Mouse (Mus musculus) stomach, embryonic 14.5 days (tissue): ENCODE results near the gene 4930513O06Rik. TPM values are rescaled to one million over a fixed set of nuclear protein-coding genes. Genes with fewer than 3 reads are reported as not detected.

ENCODE experiments used
- ATAC-seq: fragments of 200-750 bp; cut with Nextera tagmentation; 2 replicates; pipeline ENCODE4 v1.8.0; 2017; ENCODE audit warnings: low read depth, moderate TSS enrichment; ENCODE audit not compliant: insufficient number of reproducible peaks, insufficient read depth, low FRiP score
- H3K27ac ChIP-seq: fragments of 300-500 bp; sonication (generic); 2 replicates; pipeline ENCODE4 v1.5.1; 2014; ENCODE audit warnings: mild to moderate bottlenecking, low read length, moderate library complexity, mixed read lengths
- H3K27me3 ChIP-seq: fragments of 300-500 bp; sonication (generic); 2 replicates; pipeline ENCODE4 v1.6.1; 2014; ENCODE audit warnings: low read length, control low read depth, mixed read lengths; ENCODE audit not compliant: control insufficient read depth, insufficient read depth
- H3K36me3 ChIP-seq: fragments of 300-500 bp; sonication (generic); 2 replicates; pipeline ENCODE4 v1.6.1; 2014; ENCODE audit warnings: mild to moderate bottlenecking, control low read depth, low read length, moderate library complexity, mixed read lengths; ENCODE audit not compliant: control insufficient read depth, insufficient read depth
- H3K4me1 ChIP-seq: fragments of 300-500 bp; sonication (generic); 2 replicates; pipeline ENCODE4 v1.6.1; 2014; ENCODE audit warnings: low read length, control low read depth, mixed read lengths; ENCODE audit not compliant: control insufficient read depth, insufficient read depth
- H3K4me2 ChIP-seq: fragments of 300-500 bp; sonication (generic); replicated peaks from 2 replicates; pipeline ENCODE4 v1.6.1; 2014; ENCODE audit warnings: low read depth, low read length, control low read depth
- H3K4me3 ChIP-seq: fragments of 300-500 bp; sonication (generic); 2 replicates; pipeline ENCODE4 v1.5.1; 2014; ENCODE audit warnings: low read depth, low read length, control low read depth
- H3K9ac ChIP-seq: fragments of 300-500 bp; sonication (generic); replicated peaks from 2 replicates; pipeline ENCODE4 v1.6.1; 2014; ENCODE audit warnings: low read depth, mild to moderate bottlenecking, control low read depth, low read length, moderate library complexity, mixed read lengths
- H3K9me3 ChIP-seq: fragments of 300-500 bp; sonication (generic); 2 replicates; pipeline ENCODE4 v1.6.1; 2016; ENCODE audit warnings: low read depth, low read length, control low read depth; ENCODE audit not compliant: control insufficient read depth
- WGBS: fragments of 180-500 bp; shearing (Covaris S2); extraction: QIAGEN DNeasy Blood & Tissue Kit; methylation state at CpG from one replicate; pipeline ENCODE4 v1.1.7; 2014; 5-methylcytosine and 5-hydroxymethylcytosine counted together
- polyA plus RNA-seq: library from polyadenylated mRNA; unstranded; fragments of >200 nt; fragmentation: Nextera tagmentation; extraction: Ambion mirVana; gene quantifications from 2 replicates; pipeline ENCODE4 v1.2.1, GENCODE M21; 2014

4930513O06Rik gene
- polyA plus RNA-seq, result not detected in 2 replicates

- no peaks in the 10 kb centered on the region for H3K36me3 ChIP-seq
- WGBS, result 88% methylated on average over 1 of the region's 1 CpGs
- H3K27ac ChIP-seq, result no peak within 1 kb of the TSS
- H3K4me3 ChIP-seq, result no peak within 1 kb of the TSS
- H3K27me3 ChIP-seq, result no peaks in the 10 kb centered on the region
- no peak within 1 kb of the TSS for H3K4me2 ChIP-seq
- no peak for ATAC-seq
- no peaks in the 10 kb centered on the region for H3K9me3 ChIP-seq
- H3K4me1 ChIP-seq, result no peaks in the 10 kb centered on the region
- H3K9ac ChIP-seq, result no peak within 1 kb of the TSS
Measured at GRCm38 (mm10) chrX:139085943-139086342, at the start of gene 4930513O06Rik. Gene 4930513O06Rik, plus strand, starts transcription at chrX:139086243.

DNA sequence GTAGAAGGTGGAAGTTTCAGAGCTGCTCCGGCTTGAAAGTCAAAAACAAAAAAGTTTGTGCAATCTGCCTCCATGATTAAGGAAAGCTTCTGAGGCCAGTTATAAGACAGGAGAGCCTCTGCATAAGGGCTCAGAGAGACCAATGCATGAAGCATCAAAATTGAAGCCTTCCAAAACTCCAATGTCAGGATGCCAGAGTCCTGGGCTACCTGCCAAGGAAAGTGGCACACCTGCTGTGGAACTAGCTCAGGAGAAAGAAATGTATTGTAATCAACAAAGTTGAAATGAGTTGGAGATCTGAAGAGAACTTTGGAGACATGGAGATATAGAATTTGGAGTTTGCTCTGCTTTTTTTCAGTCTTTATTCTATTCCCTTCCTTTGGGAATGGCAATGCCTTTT is 48.4 kb upstream of the 4930513O06Rik start:
- 79% methylated on average over 1 of the region's 1 CpGs for WGBS
- Histone ChIP-seq H3K36me3 (no peaks in the 10 kb centered on the region), H3K4me1 (no peaks in the 10 kb centered on the region), H3K9me3 (no peaks in the 10 kb centered on the region), H3K9ac (no peak overlapping the region), H3K27ac (no peak overlapping the region), H3K4me2 (no peak overlapping the region), H3K27me3 (no peaks in the 10 kb centered on the region), H3K4me3 (no peak overlapping the region)
- ATAC-seq, result no peak

GRCm38 (mm10) chrX:139039314-139039713 is 46.7 kb upstream of the 4930513O06Rik start:
- Histone ChIP-seq H3K27ac (no peak overlapping the region), H3K4me3 (no peak overlapping the region), H3K4me1 (no peaks in the 10 kb centered on the region), H3K36me3 (no peaks in the 10 kb centered on the region), H3K9me3 (no peaks in the 10 kb centered on the region), H3K4me2 (no peak overlapping the region), H3K9ac (no peak overlapping the region), H3K27me3 (no peaks in the 10 kb centered on the region)
- no peak for ATAC-seq
- 48% methylated on average over 2 of the region's 2 CpGs for WGBS

GRCm38 (mm10) chrX:139041148-139041547 is 44.9 kb upstream of the 4930513O06Rik start:
- H3K9ac ChIP-seq, result no peak overlapping the region
- no peak overlapping the region for H3K27ac ChIP-seq
- H3K4me2 ChIP-seq, result no peak overlapping the region
- no peak for ATAC-seq
- H3K4me3 ChIP-seq, result no peak overlapping the region
- 84% methylated on average over 1 of the region's 1 CpGs for WGBS
- H3K27me3 ChIP-seq, result no peaks in the 10 kb centered on the region
- H3K9me3 ChIP-seq, result no peaks in the 10 kb centered on the region
- H3K4me1 ChIP-seq, result no peaks in the 10 kb centered on the region
- no peaks in the 10 kb centered on the region for H3K36me3 ChIP-seq

GRCm38 (mm10) chrX:139051976-139052375 is 34.1 kb upstream of the 4930513O06Rik start:
- Histone ChIP-seq H3K4me1 (no peaks in the 10 kb centered on the region), H3K9me3 (no peaks in the 10 kb centered on the region), H3K4me3 (no peak overlapping the region), H3K27me3 (no peaks in the 10 kb centered on the region), H3K36me3 (no peaks in the 10 kb centered on the region), H3K4me2 (no peak overlapping the region), H3K9ac (no peak overlapping the region), H3K27ac (no peak overlapping the region)
- peak; percentile 14; the same call in 1 of the 2 replicates for ATAC-seq
- 39% methylated on average over 1 of the region's 1 CpGs for WGBS

DNA sequence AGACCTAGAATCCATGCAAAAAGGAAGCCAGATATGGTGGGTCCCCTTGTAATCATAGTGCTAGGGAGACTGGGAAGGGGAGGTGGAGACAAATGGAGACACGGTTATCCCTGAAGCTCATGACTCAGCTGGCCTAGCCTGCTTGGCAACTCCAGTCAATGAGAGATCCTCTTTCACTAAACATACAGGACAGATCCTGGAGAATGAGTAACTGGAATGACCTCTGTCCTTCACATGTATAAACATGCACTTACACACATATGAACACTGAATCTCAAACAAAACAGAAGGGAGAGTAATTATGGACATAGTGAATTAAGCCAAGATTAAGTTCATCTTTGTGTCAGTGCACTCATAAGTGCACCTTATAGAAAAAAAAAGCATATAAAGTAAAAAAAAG is 32.9 kb upstream of the 4930513O06Rik start:
- ATAC-seq, result no peak
- H3K27me3 ChIP-seq, result no peaks in the 10 kb centered on the region
- no peak overlapping the region for H3K4me3 ChIP-seq
- H3K27ac ChIP-seq, result no peak overlapping the region
- H3K9ac ChIP-seq, result no peak overlapping the region
- no peaks in the 10 kb centered on the region for H3K36me3 ChIP-seq
- no peaks in the 10 kb centered on the region for H3K4me1 ChIP-seq
- 48% methylated on average over 1 of the region's 1 CpGs for WGBS
- H3K9me3 ChIP-seq, result no peaks in the 10 kb centered on the region
- H3K4me2 ChIP-seq, result no peak overlapping the region

DNA sequence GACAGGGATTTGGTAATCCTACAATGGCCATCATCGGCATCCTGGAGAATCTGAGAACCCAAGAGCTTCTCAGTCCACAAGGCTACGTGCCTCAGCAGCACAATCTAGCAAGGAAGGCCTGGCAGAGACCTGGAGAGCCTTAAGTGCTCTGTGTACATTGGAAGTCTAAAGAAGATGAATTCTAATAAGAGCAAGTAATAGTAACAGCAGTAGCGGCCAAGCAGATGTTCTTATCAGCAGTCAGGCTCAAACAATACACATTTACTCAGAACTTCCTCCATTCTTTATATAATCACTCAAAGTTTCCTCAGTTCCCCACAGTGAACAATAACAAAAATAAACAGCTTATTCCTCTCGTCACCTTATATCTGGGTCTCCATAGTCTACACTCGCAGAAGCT is 22.0 kb upstream of the 4930513O06Rik start:
- Histone ChIP-seq H3K9ac (no peak overlapping the region), H3K4me2 (no peak overlapping the region), H3K4me1 (no peaks in the 10 kb centered on the region), H3K36me3 (no peaks in the 10 kb centered on the region), H3K9me3 (no peaks in the 10 kb centered on the region), H3K4me3 (no peak overlapping the region), H3K27ac (no peak overlapping the region), H3K27me3 (no peaks in the 10 kb centered on the region)
- WGBS, result 82% methylated on average over 5 of the region's 5 CpGs
- no peak for ATAC-seq

DNA sequence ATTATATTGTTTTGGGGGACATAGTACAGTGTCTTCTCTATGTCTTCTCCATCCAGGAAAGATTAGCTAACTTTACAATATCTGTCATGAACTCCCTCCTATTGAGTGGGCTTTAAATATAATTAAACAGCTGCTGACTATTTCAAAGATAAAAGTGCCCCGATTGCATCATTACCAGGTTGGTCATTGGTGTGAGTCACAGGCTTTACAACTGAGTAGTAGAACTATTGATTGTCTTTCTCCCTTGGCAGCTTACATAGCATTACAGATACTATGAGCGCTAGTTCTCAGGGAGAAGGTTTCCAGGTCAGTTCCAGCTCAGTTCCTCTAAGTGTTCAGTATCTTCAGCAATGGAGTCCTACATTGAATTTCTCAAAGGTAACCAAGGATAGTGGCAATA is 7.5 kb upstream of the 4930513O06Rik start:
- Histone ChIP-seq H3K27ac (no peak overlapping the region), H3K36me3 (no peaks in the 10 kb centered on the region), H3K4me2 (no peak overlapping the region), H3K4me3 (no peak overlapping the region), H3K9me3 (no peaks in the 10 kb centered on the region), H3K4me1 (no peaks in the 10 kb centered on the region), H3K27me3 (no peaks in the 10 kb centered on the region), H3K9ac (no peak overlapping the region)
- WGBS, result 88% methylated on average over 2 of the region's 2 CpGs
- ATAC-seq, result no peak

GRCm38 (mm10) chrX:139085077-139085476 is 966 bp upstream of the 4930513O06Rik start, which contains the start of gene Serpina7:
Gene Serpina7, minus strand, starts transcription at chrX:139085236.
- no peak within 1 kb of the TSS for H3K9ac ChIP-seq
- H3K36me3 ChIP-seq, result no peaks in the 10 kb centered on the region
- H3K27ac ChIP-seq, result no peak within 1 kb of the TSS
- H3K4me1 ChIP-seq, result no peaks in the 10 kb centered on the region
- ATAC-seq, result no peak
- no peak within 1 kb of the TSS for H3K4me2 ChIP-seq
- H3K4me3 ChIP-seq, result no peak within 1 kb of the TSS
- no peaks in the 10 kb centered on the region for H3K9me3 ChIP-seq
- no peaks in the 10 kb centered on the region for H3K27me3 ChIP-seq
